Mouse (Mus musculus) Muller cell, postnatal 12 days (primary cell): Measurements from ENCODE around the gene Ndrg4.

Source experiments
- DNase-seq: peaks from one replicate; pipeline ENCODE4 v3.0.0-alpha.2; 2015; ENCODE audit errors: inconsistent ontology term

Ndrg4 gene

DNA sequence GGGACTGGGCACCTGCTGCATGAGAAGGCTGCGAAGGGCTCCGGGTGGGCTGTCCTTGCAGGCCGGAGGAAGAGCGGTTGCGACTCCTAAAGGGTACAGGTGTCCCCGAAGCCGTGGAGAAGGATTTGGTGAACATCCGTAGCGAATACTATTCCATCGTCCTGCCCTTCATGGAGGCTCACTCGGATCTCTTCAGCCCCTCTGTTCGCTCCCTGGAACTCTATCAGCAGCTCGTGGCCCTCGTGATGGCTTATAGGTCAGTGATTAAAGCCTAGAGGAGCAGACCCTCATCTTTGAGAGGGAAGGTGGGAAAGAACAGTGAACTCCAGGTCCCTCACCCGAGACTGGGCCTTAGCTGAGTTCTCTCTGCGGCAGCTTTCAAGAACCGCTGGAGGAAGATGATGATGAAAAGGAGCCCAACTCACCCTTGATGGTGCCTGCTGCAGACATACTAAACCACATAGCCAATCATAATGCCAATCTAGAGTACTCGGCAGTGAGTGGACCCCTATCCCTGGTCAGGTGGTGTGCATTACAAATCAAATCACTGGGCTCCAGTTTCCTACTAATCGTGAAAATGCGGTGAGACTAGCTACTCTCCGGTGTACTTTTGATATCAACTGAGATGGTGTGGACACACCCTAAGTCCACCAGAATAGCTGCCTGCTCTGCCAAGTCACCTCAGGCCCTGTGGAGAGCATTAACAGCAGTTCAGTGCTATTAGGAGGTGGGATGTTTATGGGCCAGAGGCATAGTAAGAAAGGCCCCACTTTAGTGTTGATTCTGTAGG, 40.0 kb downstream of the Ndrg4 start:
- DNase-seq: peak; percentile 17

DNA sequence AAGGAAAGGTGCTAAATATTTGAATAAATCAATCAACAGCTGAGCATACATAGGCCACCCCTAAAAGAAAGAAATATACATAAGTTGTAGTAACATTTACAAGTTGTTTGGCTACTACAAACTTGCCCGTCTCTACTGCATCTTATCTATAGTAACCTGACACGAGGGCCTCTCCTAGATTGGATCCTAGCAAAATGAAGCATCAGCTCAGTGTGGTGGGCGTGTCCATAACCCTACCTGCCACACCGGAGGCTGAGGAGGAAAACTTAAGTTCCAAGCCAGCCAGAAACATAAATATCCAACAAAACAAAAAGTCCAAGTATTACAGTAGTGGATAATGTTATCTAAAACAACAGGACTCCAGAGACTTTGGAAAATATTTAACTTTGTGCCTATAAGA, 50.8 kb downstream of the Ndrg4 start:
- no peak for DNase-seq

DNA sequence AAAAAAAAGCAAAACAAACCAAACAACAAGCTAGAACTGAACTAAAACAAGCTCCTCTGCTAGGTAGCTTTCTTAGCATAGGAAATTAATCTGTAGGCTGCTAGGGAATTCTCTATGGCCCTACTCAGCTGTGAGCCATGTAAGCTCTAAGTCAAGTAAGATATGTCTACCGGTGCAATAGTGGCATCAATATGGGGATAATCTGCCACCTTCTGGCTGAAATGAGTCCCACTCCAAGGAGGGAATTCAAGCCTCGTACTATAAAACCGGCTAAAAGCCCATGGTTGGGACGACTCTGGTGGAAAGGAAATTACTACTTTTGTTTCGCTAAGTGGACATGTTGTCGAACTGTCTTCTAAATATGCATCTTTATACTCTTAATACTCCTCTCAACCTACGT, 61.8 kb downstream of the Ndrg4 start:
- DNase-seq: no peak

DNA sequence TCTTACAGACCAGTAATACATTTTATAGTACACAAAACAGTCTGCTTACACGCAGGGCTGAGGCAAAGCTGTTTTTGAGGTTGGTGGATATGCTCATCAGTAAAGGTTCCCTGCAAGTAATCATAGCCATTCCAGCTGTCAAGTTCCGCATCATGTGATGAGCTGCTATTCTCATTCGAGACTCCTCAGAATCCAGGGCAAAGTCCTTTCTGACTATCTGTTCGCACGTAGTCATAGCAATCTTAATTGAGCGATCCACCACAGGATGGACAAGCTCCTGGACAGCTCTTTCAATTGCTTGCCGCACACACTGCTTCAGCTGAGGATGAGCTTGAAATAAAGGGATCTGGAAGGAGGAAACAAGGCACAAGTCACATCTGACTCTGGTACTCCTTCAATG, 65.0 kb downstream of the Ndrg4 start:
- DNase-seq: no peak

DNA sequence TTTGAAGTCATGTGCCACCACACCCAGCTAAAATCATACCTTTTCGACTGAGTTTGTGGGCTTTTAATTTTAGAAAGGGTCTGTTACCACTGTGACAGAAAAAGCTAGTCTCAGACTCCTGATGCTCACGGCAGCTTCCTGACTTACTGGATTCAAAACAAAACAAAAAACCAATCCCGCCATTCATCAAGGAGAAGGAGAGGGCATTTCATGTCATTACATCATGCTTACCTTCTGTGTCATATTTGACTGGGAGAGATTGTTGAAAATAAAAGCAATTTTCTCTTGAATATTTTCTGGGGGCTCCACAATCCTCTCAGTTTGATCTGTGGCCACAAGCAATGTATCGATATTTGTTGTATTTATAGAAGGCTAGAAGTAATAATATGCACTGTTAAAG, 71.2 kb downstream of the Ndrg4 start:
- DNase-seq: no peak

DNA sequence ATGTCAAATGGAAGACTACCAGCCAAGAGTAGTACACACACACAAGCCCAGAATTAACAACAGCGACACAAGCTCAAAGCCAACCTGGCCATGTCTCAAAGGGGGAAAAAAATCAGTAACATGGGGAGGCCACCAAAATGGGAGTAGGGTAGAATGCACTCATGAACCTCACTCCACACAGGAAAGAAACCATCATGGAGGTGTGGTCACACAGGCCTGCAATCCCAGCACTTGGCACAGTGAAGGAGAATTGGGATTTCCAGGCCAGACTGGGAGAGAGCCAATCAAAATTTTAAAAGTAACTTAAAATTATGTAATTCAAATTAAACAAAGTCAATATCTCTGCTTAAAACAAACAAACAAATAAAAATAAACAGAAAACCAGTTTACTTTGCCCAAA, 75.1 kb downstream of the Ndrg4 start:
- DNase-seq: no peak

DNA sequence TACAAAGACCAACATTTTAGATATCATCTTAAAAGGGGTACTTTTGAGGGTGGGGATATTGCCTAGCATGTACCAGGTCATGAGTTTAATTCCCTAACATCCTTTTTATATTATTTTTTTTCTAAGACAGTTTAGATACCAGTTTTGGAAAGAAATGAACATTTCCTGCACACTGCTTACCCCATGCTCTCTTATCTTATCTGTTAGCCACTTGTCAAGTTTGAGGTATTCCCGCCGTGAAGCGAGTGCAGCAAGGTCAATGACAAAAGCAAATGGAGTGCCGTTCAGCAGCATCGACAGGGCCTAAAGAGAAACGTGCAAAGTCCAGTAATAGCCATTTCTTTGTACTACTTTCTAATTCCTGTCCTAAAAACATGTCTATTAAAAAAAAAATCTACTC, 83.5 kb downstream of the Ndrg4 start:
- no peak for DNase-seq

DNA sequence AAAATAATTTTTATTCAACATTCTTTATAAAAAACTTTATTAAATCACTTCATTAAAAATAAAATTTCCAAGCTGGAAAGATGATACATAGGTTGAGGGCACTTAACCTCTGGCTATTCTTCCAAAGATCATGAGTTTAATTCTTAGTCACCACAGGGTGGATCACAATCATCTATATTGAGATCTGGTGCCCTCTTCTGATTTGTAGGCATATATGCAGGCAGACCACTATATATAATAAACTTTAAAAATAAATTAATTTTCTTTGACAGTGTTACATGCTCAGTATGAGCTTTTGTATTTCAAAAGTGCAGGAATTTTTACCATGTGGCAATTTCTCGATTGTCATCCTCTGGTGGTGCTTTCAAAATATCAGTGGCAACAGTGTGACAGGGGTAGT, 87.4 kb downstream of the Ndrg4 start:
- no peak for DNase-seq
